Mouse (Mus musculus): ENCODE data around the gene Map3k4.

DNA sequence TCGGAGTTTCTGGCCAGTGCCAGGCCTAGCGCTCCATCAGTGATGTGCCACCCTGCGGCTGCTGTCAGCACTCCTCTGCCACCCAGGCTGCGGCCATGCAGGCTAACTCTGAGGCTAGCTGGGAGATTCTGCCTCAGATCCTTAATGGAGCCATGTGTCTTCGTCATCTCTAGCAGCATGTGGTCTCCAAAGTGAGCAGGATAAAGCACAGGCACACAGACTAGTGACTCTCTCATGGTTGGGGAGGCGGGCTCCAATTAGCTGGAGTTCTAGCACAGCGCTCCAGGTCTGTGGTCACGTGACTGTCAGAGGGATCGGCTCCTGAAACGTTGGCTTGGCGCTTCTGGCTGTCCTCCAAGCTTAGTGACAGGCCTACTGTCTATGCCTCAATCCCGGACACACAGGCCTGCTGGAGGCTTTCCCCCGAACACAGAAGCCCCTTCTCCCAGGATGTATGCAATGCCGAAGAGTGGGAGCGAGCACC is 115.1 kb downstream of the Map3k4 start:
- peak; percentile 11; the same call in 1 of the 2 replicates for TF ChIP-seq CTCF (IDR thresholded peaks at IDR 0.05; ENCODE audit: borderline replicate concordance, insufficient read depth, low read depth, low read length)
- TF ChIP-seq POLR2A (IDR thresholded peaks at IDR 0.05; ENCODE audit: borderline replicate concordance, insufficient read depth, low read length) = no peak
